Comparison of ENCODE assay signal across 28 mouse cellular contexts in the genomic region with DNA sequence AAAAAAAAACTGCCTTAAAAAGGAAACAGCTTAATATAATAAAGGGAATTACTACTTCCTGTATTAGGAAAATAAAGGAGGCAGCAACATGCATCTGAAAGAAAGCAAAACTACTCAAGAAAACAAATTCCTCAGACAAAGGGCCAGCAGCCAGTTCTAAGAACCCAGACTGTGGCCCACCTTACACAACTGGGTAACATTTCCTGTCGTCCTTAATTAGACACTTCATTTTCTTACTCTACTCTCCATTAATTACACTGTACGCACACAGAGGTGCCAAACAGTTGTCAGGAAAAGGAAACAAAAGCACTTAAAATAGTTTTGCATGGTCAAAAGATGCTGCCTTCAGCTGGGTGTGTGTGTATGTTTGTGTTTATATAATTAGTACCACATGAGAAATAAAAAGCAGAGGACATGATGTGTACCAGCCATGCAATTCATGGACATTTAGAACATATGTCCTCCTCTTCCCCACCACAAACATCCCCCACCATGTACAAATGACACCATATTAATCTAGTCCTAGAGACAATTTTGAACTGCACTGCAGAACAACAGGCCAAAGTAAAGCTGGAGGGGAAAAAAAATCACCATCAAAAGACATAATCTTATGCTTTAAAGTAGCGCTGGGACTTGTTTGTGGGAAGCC.
A peak's percentile ranks its signal among the peaks of the same experiment; 100 is the strongest.
DNase-seq lines count a peak whose midpoint lies in the region; ATAC-seq and TF ChIP-seq lines count a peak whose summit lies in the region.
"Had no signal": no experiment of that assay in that cellular context is flagged by ENCODE, and none has a peak within 500 bp of the region (broad histone marks: within the 10 kb centered on the region; RNA-seq: fewer than 3 reads in every experiment).

No protein-coding gene starts in this region.

- no peaks in the 10 kb centered on the region for H3K36me3 ChIP-seq in forebrain, embryonic 14.5 days (ENCODE audit: control insufficient read depth, insufficient read depth, low read length)
- H3K36me3 ChIP-seq in forebrain, postnatal 0 days (ENCODE audit: insufficient read depth), result no peaks in the 10 kb centered on the region
- no peaks in the 10 kb centered on the region for H3K36me3 ChIP-seq in lung, embryonic 14.5 days (ENCODE audit: insufficient read depth)
- no peaks in the 10 kb centered on the region for H3K36me3 ChIP-seq in embryonic facial prominence, embryonic 11.5 days (replicated peaks; ENCODE audit: control insufficient read depth, insufficient read depth, low read depth, low read length)
- H3K36me3 ChIP-seq: hindbrain, embryonic 13.5 days; midbrain, embryonic 12.5 days had no signal

- 36% methylated on average over 3 of the region's 3 CpGs for WGBS in forebrain, embryonic 14.5 days
- WGBS in forebrain, postnatal 0 days, result 43% methylated on average over 3 of the region's 3 CpGs
- WGBS in lung, embryonic 14.5 days, result 38% methylated on average over 3 of the region's 3 CpGs
- 52% methylated on average over 3 of the region's 3 CpGs for WGBS in embryonic facial prominence, embryonic 11.5 days

- H3K27ac ChIP-seq in forebrain, embryonic 14.5 days (ENCODE audit: low read depth, low read length), result no peak overlapping the region
- no peak overlapping the region for H3K27ac ChIP-seq in forebrain, postnatal 0 days (ENCODE audit: low read depth, low read length)
- H3K27ac ChIP-seq in lung, embryonic 14.5 days (ENCODE audit: low read depth), result no peak overlapping the region
- H3K27ac ChIP-seq in embryonic facial prominence, embryonic 11.5 days (replicated peaks; ENCODE audit: low read depth, low read length), result 0 out of 2 replicates have a peak overlapping the region, but pooled peaks have one; percentile 23
- H3K27ac ChIP-seq: hindbrain, embryonic 13.5 days; left cerebral cortex, adult 2 months; midbrain, embryonic 12.5 days; stomach, postnatal 0 days had no signal

- H3K9ac ChIP-seq in forebrain, embryonic 14.5 days (ENCODE audit: low read length), result no peak overlapping the region
- no peak overlapping the region for H3K9ac ChIP-seq in forebrain, postnatal 0 days
- no peak overlapping the region for H3K9ac ChIP-seq in lung, embryonic 14.5 days
- no peak overlapping the region for H3K9ac ChIP-seq in embryonic facial prominence, embryonic 11.5 days (replicated peaks; ENCODE audit: low read length)
- H3K9ac ChIP-seq: heart, embryonic 12.5 days; hindbrain, embryonic 13.5 days; liver, postnatal 0 days; midbrain, embryonic 12.5 days had no signal

- H3K27me3 ChIP-seq in forebrain, embryonic 14.5 days (replicated peaks; ENCODE audit: control insufficient read depth, insufficient read depth, low read length), result no peaks in the 10 kb centered on the region
- H3K27me3 ChIP-seq in forebrain, postnatal 0 days (ENCODE audit: insufficient read depth, low read length), result no peaks in the 10 kb centered on the region
- no peaks in the 10 kb centered on the region for H3K27me3 ChIP-seq in lung, embryonic 14.5 days (ENCODE audit: insufficient read depth, low read length)
- no peaks in the 10 kb centered on the region for H3K27me3 ChIP-seq in embryonic facial prominence, embryonic 11.5 days (ENCODE audit: control insufficient read depth, insufficient read depth, low read length)
- H3K27me3 ChIP-seq: heart, embryonic 12.5 days; hindbrain, embryonic 13.5 days; midbrain, embryonic 12.5 days had no signal

- H3K4me2 ChIP-seq in forebrain, embryonic 14.5 days (ENCODE audit: low read length), result no peak overlapping the region
- H3K4me2 ChIP-seq in forebrain, postnatal 0 days (ENCODE audit: low read depth), result no peak overlapping the region
- H3K4me2 ChIP-seq in lung, embryonic 14.5 days, result no peak overlapping the region
- H3K4me2 ChIP-seq in embryonic facial prominence, embryonic 11.5 days (ENCODE audit: low read depth, low read length), result no peak overlapping the region
- H3K4me2 ChIP-seq: heart, embryonic 12.5 days; hindbrain, embryonic 13.5 days; liver, embryonic 11.5 days; midbrain, embryonic 12.5 days had no signal

- peaks cover 13% of the 10 kb centered on the region for H3K4me1 ChIP-seq in forebrain, embryonic 14.5 days (ENCODE audit: control insufficient read depth, insufficient read depth, low read length)
- peaks cover 3% of the 10 kb centered on the region for H3K4me1 ChIP-seq in forebrain, postnatal 0 days (ENCODE audit: insufficient read depth)
- no peaks in the 10 kb centered on the region for H3K4me1 ChIP-seq in lung, embryonic 14.5 days (ENCODE audit: insufficient read depth)
- H3K4me1 ChIP-seq in embryonic facial prominence, embryonic 11.5 days (ENCODE audit: control insufficient read depth, insufficient read depth, low read length), result no peaks in the 10 kb centered on the region

- DNase-seq in forebrain, embryonic 14.5 days (ENCODE audit: low spot score), result no peak
- DNase-seq in forebrain, postnatal 0 days, result no peak
- peak; percentile 61 for DNase-seq in lung, embryonic 14.5 days
- no peak for DNase-seq in lung, postnatal 25 days (ENCODE audit: low spot score)
- DNase-seq in embryonic facial prominence, embryonic 11.5 days (ENCODE audit: low spot score), result no peak
- DNase-seq in hindlimb bud, embryonic 11.5 days (ENCODE audit: extremely low spot score, low read depth, low spot score), result peak; percentile 22
- DNase-seq in layer of hippocampus, adult 11-12 months (ENCODE audit: low spot score), result no peak
- DNase-seq in right cerebral cortex, postnatal 25 days, result no peak
- DNase-seq: adrenal gland, postnatal 25 days; cerebellum, adult 9-10 months; gastrocnemius, postnatal 25 days; heart, adult 18-20 months; heart, postnatal 14 days; kidney, adult 2 months; kidney, postnatal 4 days; layer of hippocampus, adult 9-11 months; thymus, adult 2 months; thymus, postnatal 4 days had no signal

- H3K9me3 ChIP-seq in forebrain, embryonic 14.5 days (replicated peaks; ENCODE audit: control insufficient read depth, low read length), result no peaks in the 10 kb centered on the region
- no peaks in the 10 kb centered on the region for H3K9me3 ChIP-seq in forebrain, postnatal 0 days (ENCODE audit: low read length)
- no peaks in the 10 kb centered on the region for H3K9me3 ChIP-seq in lung, embryonic 14.5 days (ENCODE audit: low read depth, low read length)
- no peaks in the 10 kb centered on the region for H3K9me3 ChIP-seq in embryonic facial prominence, embryonic 11.5 days (replicated peaks; ENCODE audit: control insufficient read depth, low read length)
- H3K9me3 ChIP-seq: heart, embryonic 12.5 days; hindbrain, embryonic 13.5 days; midbrain, embryonic 12.5 days had no signal

- 0 out of 2 replicates have a peak, but pooled peaks have one; percentile 24 for ATAC-seq in forebrain, embryonic 14.5 days
- no peak for ATAC-seq in forebrain, postnatal 0 days
- peak; percentile 78 for ATAC-seq in lung, embryonic 14.5 days (ENCODE audit: insufficient read depth)
- no peak for ATAC-seq in embryonic facial prominence, embryonic 11.5 days (replicated peaks; ENCODE audit: insufficient number of reproducible peaks, low FRiP score, low TSS enrichment, low read depth)
- ATAC-seq: CD4-positive, CD25-positive, alpha-beta regulatory T cell, adult 4 months; inflammation-experienced regulatory T-cells, adult 6 months; liver, postnatal 0 days had no signal

- no peak for TF ChIP-seq CTCF in forebrain, postnatal 0 days (IDR thresholded peaks at IDR 0.05; ENCODE audit: low read depth)
- TF ChIP-seq CTCF in lung, embryonic 14.5 days (IDR thresholded peaks at IDR 0.05; ENCODE audit: low read depth), result no peak

- no peak overlapping the region for H3K4me3 ChIP-seq in forebrain, embryonic 14.5 days (ENCODE audit: low read depth, low read length)
- H3K4me3 ChIP-seq in forebrain, postnatal 0 days (ENCODE audit: low read depth, low read length), result no peak overlapping the region
- no peak overlapping the region for H3K4me3 ChIP-seq in lung, embryonic 14.5 days (ENCODE audit: low read depth, low read length)
- H3K4me3 ChIP-seq in embryonic facial prominence, embryonic 11.5 days (ENCODE audit: low read depth, low read length), result no peak overlapping the region
- H3K4me3 ChIP-seq: erythroblast, embryonic 14.5 days; heart, embryonic 12.5 days; hindbrain, embryonic 13.5 days; left cerebral cortex, adult 2 months; midbrain, embryonic 12.5 days had no signal

Comparison
In these comparisons a context has a peak if more than half of its experiments do, and no peak if none do; other contexts are left out.
1. ATAC-seq: peak in forebrain, embryonic 14.5 days (single experiment) and lung, embryonic 14.5 days (single experiment); none in forebrain, postnatal 0 days (single experiment) and embryonic facial prominence, embryonic 11.5 days (single experiment).
2. DNase-seq: peak in lung, embryonic 14.5 days (single experiment) and hindlimb bud, embryonic 11.5 days (single experiment); none in forebrain, embryonic 14.5 days (single experiment), forebrain, postnatal 0 days (single experiment), lung, postnatal 25 days (single experiment), embryonic facial prominence, embryonic 11.5 days (single experiment), layer of hippocampus, adult 11-12 months (single experiment) and right cerebral cortex, postnatal 25 days (single experiment).